Mouse (Mus musculus): ENCODE results near the gene Snx10. TPM values are rescaled to one million over a fixed set of nuclear protein-coding genes. Genes with fewer than 3 reads are reported as not detected.

Snx10 gene
- total and polyA plus RNA-seq, 2 experiments from 2014 or later = 76.3 to 92.6 TPM

GRCm38 (mm10) chr6:51545219-51545859 lies 21.6 kb downstream of the Snx10 start:
- Histone ChIP-seq H3K4me2 (ENCODE audit: low read depth) (no peak overlapping the region), H3K4me1 (ENCODE audit: insufficient read depth) (no peaks in the 10 kb centered on the region), H3K27ac (ENCODE audit: low read depth, low read length) (no peak overlapping the region), H3K27me3 (ENCODE audit: insufficient read depth, low read length) (no peaks in the 10 kb centered on the region), H3K9me3 (ENCODE audit: low read length) (no peaks in the 10 kb centered on the region), H3K36me3 (ENCODE audit: insufficient read depth) (no peaks in the 10 kb centered on the region), H3K9ac (no peak overlapping the region), H3K4me3 (ENCODE audit: low read depth, low read length) (no peak overlapping the region)
- DNase-seq (peak; percentile 6), ATAC-seq (peak; percentile 46; the same call in 1 of the 2 replicates)
- WGBS = 63% methylated on average over 11 of the region's 11 CpGs
- TF ChIP-seq CTCF (IDR thresholded peaks at IDR 0.05; ENCODE audit: low read depth) = no peak

GRCm38 (mm10) chr6:51546085-51546484 lies 22.4 kb downstream of the Snx10 start:
- ATAC-seq = no peak
- H3K27ac ChIP-seq (ENCODE audit: low read depth, low read length) = no peak overlapping the region
- TF ChIP-seq CTCF (IDR thresholded peaks at IDR 0.05; ENCODE audit: low read depth) = no peak
- no peak overlapping the region for H3K4me3 ChIP-seq (ENCODE audit: low read depth, low read length)
- WGBS = 90% methylated on average over 2 of the region's 2 CpGs
- H3K4me1 ChIP-seq (ENCODE audit: insufficient read depth) = no peaks in the 10 kb centered on the region
- H3K27me3 ChIP-seq (ENCODE audit: insufficient read depth, low read length) = no peaks in the 10 kb centered on the region
- no peaks in the 10 kb centered on the region for H3K9me3 ChIP-seq (ENCODE audit: low read length)
- DNase-seq = no peak
- no peak overlapping the region for H3K4me2 ChIP-seq (ENCODE audit: low read depth)
- no peak overlapping the region for H3K9ac ChIP-seq
- no peaks in the 10 kb centered on the region for H3K36me3 ChIP-seq (ENCODE audit: insufficient read depth)

- H3K9ac ChIP-seq = no peak overlapping the region
- no peak overlapping the region for H3K4me2 ChIP-seq (ENCODE audit: low read depth)
- no peaks in the 10 kb centered on the region for H3K36me3 ChIP-seq (ENCODE audit: insufficient read depth)
- WGBS = 63% methylated on average over 5 of the region's 5 CpGs
- H3K9me3 ChIP-seq (ENCODE audit: low read length) = no peaks in the 10 kb centered on the region
- H3K4me1 ChIP-seq (ENCODE audit: insufficient read depth) = no peaks in the 10 kb centered on the region
- H3K27ac ChIP-seq (ENCODE audit: low read depth, low read length) = peak overlapping the region; percentile 30; the same call in 1 of the 2 replicates
- no peak for TF ChIP-seq CTCF (IDR thresholded peaks at IDR 0.05; ENCODE audit: low read depth)
- peak; percentile 42 for DNase-seq
- ATAC-seq = peak; percentile 58; the same call in 1 of the 2 replicates
- H3K27me3 ChIP-seq (ENCODE audit: insufficient read depth, low read length) = no peaks in the 10 kb centered on the region
- no peak overlapping the region for H3K4me3 ChIP-seq (ENCODE audit: low read depth, low read length)
Observed at GRCm38 (mm10) chr6:51548757-51549156, 25.1 kb downstream of the Snx10 start.

GRCm38 (mm10) chr6:51551267-51551802 lies 27.6 kb downstream of the Snx10 start:
- no peaks in the 10 kb centered on the region for H3K4me1 ChIP-seq (ENCODE audit: insufficient read depth)
- WGBS = 93% methylated on average over 10 of the region's 10 CpGs
- no peak overlapping the region for H3K4me3 ChIP-seq (ENCODE audit: low read depth, low read length)
- H3K27me3 ChIP-seq (ENCODE audit: insufficient read depth, low read length) = no peaks in the 10 kb centered on the region
- no peak for DNase-seq
- H3K27ac ChIP-seq (ENCODE audit: low read depth, low read length) = no peak overlapping the region
- no peak overlapping the region for H3K9ac ChIP-seq
- no peak for TF ChIP-seq CTCF (IDR thresholded peaks at IDR 0.05; ENCODE audit: low read depth)
- H3K9me3 ChIP-seq (ENCODE audit: low read length) = no peaks in the 10 kb centered on the region
- H3K4me2 ChIP-seq (ENCODE audit: low read depth) = no peak overlapping the region
- ATAC-seq = no peak
- H3K36me3 ChIP-seq (ENCODE audit: insufficient read depth) = no peaks in the 10 kb centered on the region

- no peak overlapping the region for H3K4me2 ChIP-seq (ENCODE audit: low read depth)
- TF ChIP-seq CTCF (IDR thresholded peaks at IDR 0.05; ENCODE audit: low read depth) = no peak
- no peaks in the 10 kb centered on the region for H3K27me3 ChIP-seq (ENCODE audit: insufficient read depth, low read length)
- no peak overlapping the region for H3K4me3 ChIP-seq (ENCODE audit: low read depth, low read length)
- no peaks in the 10 kb centered on the region for H3K36me3 ChIP-seq (ENCODE audit: insufficient read depth)
- no peak for ATAC-seq
- 91% methylated on average over 7 of the region's 7 CpGs for WGBS
- no peaks in the 10 kb centered on the region for H3K4me1 ChIP-seq (ENCODE audit: insufficient read depth)
- no peak overlapping the region for H3K9ac ChIP-seq
- no peaks in the 10 kb centered on the region for H3K9me3 ChIP-seq (ENCODE audit: low read length)
- DNase-seq = no peak
- H3K27ac ChIP-seq (ENCODE audit: low read depth, low read length) = no peak overlapping the region
Observed at GRCm38 (mm10) chr6:51556562-51556961, 32.9 kb downstream of the Snx10 start.

GRCm38 (mm10) chr6:51558311-51558710 lies 34.6 kb downstream of the Snx10 start:
- no peak for DNase-seq
- Histone ChIP-seq H3K36me3 (ENCODE audit: insufficient read depth) (no peaks in the 10 kb centered on the region), H3K4me2 (ENCODE audit: low read depth) (no peak overlapping the region), H3K4me1 (ENCODE audit: insufficient read depth) (no peaks in the 10 kb centered on the region), H3K9me3 (ENCODE audit: low read length) (no peaks in the 10 kb centered on the region), H3K27me3 (ENCODE audit: insufficient read depth, low read length) (no peaks in the 10 kb centered on the region), H3K27ac (ENCODE audit: low read depth, low read length) (no peak overlapping the region), H3K9ac (no peak overlapping the region), H3K4me3 (ENCODE audit: low read depth, low read length) (no peak overlapping the region)
- ATAC-seq = no peak
- WGBS = 92% methylated on average over 7 of the region's 7 CpGs
- no peak for TF ChIP-seq CTCF (IDR thresholded peaks at IDR 0.05; ENCODE audit: low read depth)
